ENCODE assay signal across 21 mouse cellular contexts in the genomic region with DNA sequence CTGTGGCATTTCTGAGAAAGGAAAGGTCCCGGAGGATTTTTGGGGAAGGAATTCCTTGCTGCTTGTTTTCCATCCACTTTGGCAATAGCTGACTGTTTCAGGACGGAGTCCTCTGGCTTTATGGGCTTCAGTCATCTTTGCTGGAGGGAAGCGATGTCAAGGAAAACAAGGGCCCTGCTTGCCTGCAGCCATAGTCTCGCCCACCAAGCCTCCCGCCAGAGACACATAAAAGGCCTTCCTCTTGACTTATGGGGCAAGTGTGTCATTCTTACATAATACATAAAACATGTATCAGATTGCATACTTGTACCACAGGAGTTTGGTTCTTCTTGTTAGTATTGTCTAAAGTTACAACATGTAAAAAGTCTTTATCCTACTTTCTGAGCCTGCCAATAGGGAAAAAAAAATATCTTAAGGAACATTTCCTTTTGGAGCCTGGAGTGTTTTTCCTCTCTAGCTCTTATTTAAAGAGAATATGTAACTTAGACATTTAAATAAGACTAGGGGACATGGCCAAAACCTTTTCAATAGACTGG. TPM values are rescaled to one million over a fixed set of nuclear protein-coding genes. Genes with fewer than 3 reads are reported as not detected.
DNase-seq lines count a peak whose midpoint lies in the region; ATAC-seq and TF ChIP-seq lines count a peak whose summit lies in the region.
"Had no signal": no experiment of that assay in that cellular context is flagged by ENCODE, and none has a peak within 500 bp of the region (broad histone marks: within the 10 kb centered on the region; RNA-seq: fewer than 3 reads in every experiment).

No protein-coding gene starts in this region.

- H3K27ac ChIP-seq in kidney, embryonic 14.5 days (ENCODE audit: low read depth, low read length) = 0 out of 2 replicates have a peak overlapping the region, but pooled peaks have one; percentile 65
- peak overlapping the region; percentile 58 for H3K27ac ChIP-seq in lung, postnatal 0 days (ENCODE audit: low read length)
- H3K27ac ChIP-seq in embryonic fibroblast, embryonic 13.5 days (ENCODE audit: insufficient read depth, low read length) = peak overlapping the region; percentile 64
- H3K27ac ChIP-seq in stomach, postnatal 0 days (replicated peaks) = 0 out of 2 replicates have a peak overlapping the region, but pooled peaks have one; percentile 30
- H3K27ac ChIP-seq: liver, embryonic 15.5 days; midbrain, embryonic 13.5 days had no signal

- no peak overlapping the region for H3K4me2 ChIP-seq in kidney, embryonic 14.5 days (replicated peaks; ENCODE audit: low read depth, low read length)
- no peak overlapping the region for H3K4me2 ChIP-seq in lung, postnatal 0 days (replicated peaks; ENCODE audit: low read depth, low read length)
- no peak overlapping the region for H3K4me2 ChIP-seq in stomach, postnatal 0 days (replicated peaks; ENCODE audit: low read depth)
- H3K4me2 ChIP-seq: heart, embryonic 11.5 days; liver, embryonic 15.5 days; midbrain, embryonic 13.5 days had no signal

- TF ChIP-seq POLR2A in lung, adult 2 months (IDR thresholded peaks at IDR 0.05; ENCODE audit: borderline replicate concordance, extremely low read depth, low read depth, low read length) = no peak
- TF ChIP-seq POLR2A in embryonic fibroblast, embryonic 13.5 days (IDR thresholded peaks at IDR 0.05; ENCODE audit: low read depth, low read length) = no peak

- no peak for TF ChIP-seq CTCF in lung, postnatal 0 days (IDR thresholded peaks at IDR 0.05)
- TF ChIP-seq CTCF in lung, adult 2 months (IDR thresholded peaks at IDR 0.05; ENCODE audit: insufficient read depth, low read length) = no peak
- TF ChIP-seq CTCF in embryonic fibroblast, embryonic 13.5 days (IDR thresholded peaks at IDR 0.05; ENCODE audit: borderline replicate concordance, insufficient read depth, low read length) = no peak
- no peak for TF ChIP-seq CTCF in stomach, postnatal 0 days (IDR thresholded peaks at IDR 0.05; ENCODE audit: low read depth)

- DNase-seq in kidney, postnatal 25 days = no peak
- no peak for DNase-seq in lung, postnatal 0 days (ENCODE audit: low spot score)
- DNase-seq in lung, adult 2 months = no peak
- DNase-seq in stomach, postnatal 0 days (ENCODE audit: low spot score) = no peak
- DNase-seq in heart, adult 11 months = no peak
- DNase-seq in embryo, embryonic 9.5 days (ENCODE audit: extremely low spot score) = no peak
- DNase-seq: adrenal gland, postnatal 10 days; cerebellum, adult 2 months; cerebellum, postnatal 25 days; gastrocnemius, postnatal 10 days; kidney, adult 9 months; liver; lung, postnatal 14 days had no signal

- H3K9ac ChIP-seq in kidney, embryonic 14.5 days (ENCODE audit: low read depth, low read length) = no peak overlapping the region
- no peak overlapping the region for H3K9ac ChIP-seq in lung, postnatal 0 days (replicated peaks; ENCODE audit: low read depth)
- no peak overlapping the region for H3K9ac ChIP-seq in stomach, postnatal 0 days (ENCODE audit: low read length)
- H3K9ac ChIP-seq: liver, embryonic 15.5 days; midbrain, embryonic 13.5 days had no signal

- no peaks in the 10 kb centered on the region for H3K9me3 ChIP-seq in kidney, embryonic 14.5 days (ENCODE audit: control insufficient read depth, low read length)
- no peaks in the 10 kb centered on the region for H3K9me3 ChIP-seq in lung, postnatal 0 days (ENCODE audit: low read length)
- no peaks in the 10 kb centered on the region for H3K9me3 ChIP-seq in stomach, postnatal 0 days (ENCODE audit: control insufficient read depth, low read length)
- H3K9me3 ChIP-seq: liver, embryonic 15.5 days; megakaryocyte, embryonic 14.5 days; midbrain, embryonic 13.5 days had no signal

- ATAC-seq in kidney, embryonic 14.5 days (ENCODE audit: low FRiP score, low TSS enrichment) = no peak
- peak; percentile 22; the same call in 1 of the 2 replicates for ATAC-seq in lung, postnatal 0 days
- no peak for ATAC-seq in stomach, postnatal 0 days (ENCODE audit: low FRiP score, low TSS enrichment)
- ATAC-seq: activated CD4-positive, CD25-positive, alpha-beta regulatory T cell, adult 4 months; forebrain, embryonic 14.5 days; midbrain, embryonic 13.5 days had no signal

- TF ChIP-seq EP300 in lung, postnatal 0 days (IDR thresholded peaks at IDR 0.05) = no peak
- no peak for TF ChIP-seq EP300 in stomach, postnatal 0 days (optimal IDR thresholded peaks at IDR 0.05)

- no peaks in the 10 kb centered on the region for H3K27me3 ChIP-seq in kidney, embryonic 14.5 days (ENCODE audit: control insufficient read depth, insufficient read depth, low read length)
- H3K27me3 ChIP-seq in lung, postnatal 0 days (replicated peaks; ENCODE audit: insufficient read depth, low read length) = no peaks in the 10 kb centered on the region
- no peaks in the 10 kb centered on the region for H3K27me3 ChIP-seq in stomach, postnatal 0 days (ENCODE audit: control insufficient read depth, insufficient read depth, low read length)
- H3K27me3 ChIP-seq: liver, embryonic 15.5 days; megakaryocyte, embryonic 14.5 days; midbrain, embryonic 13.5 days had no signal

- 36% methylated on average over 5 of the region's 5 CpGs for WGBS in kidney, embryonic 14.5 days
- WGBS in lung, postnatal 0 days = 47% methylated on average over 5 of the region's 5 CpGs
- 66% methylated on average over 5 of the region's 5 CpGs for WGBS in lung, adult 2 months
- WGBS in stomach, postnatal 0 days = 51% methylated on average over 5 of the region's 5 CpGs

- H3K36me3 ChIP-seq in kidney, embryonic 14.5 days (ENCODE audit: control insufficient read depth, insufficient read depth, low read length) = no peaks in the 10 kb centered on the region
- H3K36me3 ChIP-seq in lung, postnatal 0 days (ENCODE audit: insufficient read depth, low read length) = no peaks in the 10 kb centered on the region
- H3K36me3 ChIP-seq in stomach, postnatal 0 days (ENCODE audit: control insufficient read depth, insufficient read depth, low read length) = no peaks in the 10 kb centered on the region
- H3K36me3 ChIP-seq: liver, embryonic 15.5 days; midbrain, embryonic 13.5 days had no signal

- H3K4me1 ChIP-seq in kidney, embryonic 14.5 days (ENCODE audit: control insufficient read depth, insufficient read depth, low read length) = 0 out of 2 replicates have a peak, but pooled peaks cover 7% of the 10 kb centered on the region
- H3K4me1 ChIP-seq in lung, postnatal 0 days (ENCODE audit: insufficient read depth, low read depth, low read length) = peaks cover 5% of the 10 kb centered on the region; the same call in 1 of the 2 replicates
- no peaks in the 10 kb centered on the region; the same call in 1 of the 2 replicates for H3K4me1 ChIP-seq in lung, adult 2 months (ENCODE audit: control insufficient read depth, insufficient read depth, low read length)
- H3K4me1 ChIP-seq in embryonic fibroblast, embryonic 13.5 days (ENCODE audit: control insufficient read depth, insufficient read depth, low read length) = peaks cover 17% of the 10 kb centered on the region
- H3K4me1 ChIP-seq in stomach, postnatal 0 days (replicated peaks; ENCODE audit: control insufficient read depth, insufficient read depth) = no peaks in the 10 kb centered on the region
- H3K4me1 ChIP-seq: midbrain, embryonic 13.5 days had no signal

- no peak overlapping the region for H3K4me3 ChIP-seq in kidney, embryonic 14.5 days (ENCODE audit: low read length)
- H3K4me3 ChIP-seq in lung, postnatal 0 days (ENCODE audit: low read depth, low read length) = no peak overlapping the region
- no peak overlapping the region for H3K4me3 ChIP-seq in lung, adult 2 months (replicated peaks; ENCODE audit: extremely low read depth, low read depth, low read length)
- H3K4me3 ChIP-seq in embryonic fibroblast, embryonic 13.5 days (ENCODE audit: insufficient read depth, low read length) = no peak overlapping the region
- no peak overlapping the region for H3K4me3 ChIP-seq in stomach, postnatal 0 days (ENCODE audit: low read depth, low read length)
- H3K4me3 ChIP-seq: liver, embryonic 15.5 days; megakaryocyte, embryonic 14.5 days; midbrain, embryonic 13.5 days had no signal

RNA-seq across cellular contexts. Expression of gene Rad51b, which starts 49.2 kb away (rescaled TPM):
- polyA plus RNA-seq in kidney, embryonic 14.5 days (2014; fragmentation: Nextera tagmentation; extraction: Ambion mirVana) = 7.2 and 8.5 TPM in 2 replicates
- polyA plus RNA-seq in lung, postnatal 0 days (2015; fragmentation: Nextera tagmentation; extraction: Ambion mirVana) = 1.3 and 1.5 TPM in 2 replicates
- polyA plus RNA-seq in lung, adult 2 months (2012; rRNA removed) = 0.25 and 1.1 TPM in 2 replicates
- polyA plus RNA-seq in embryonic fibroblast, embryonic 13.5 days (2011; ENCODE audit: insufficient read length, low read depth, missing spikeins) = 2.7 and 4.0 TPM in 2 replicates
- 1.9 and 2.0 TPM in 2 replicates for polyA plus RNA-seq in stomach, postnatal 0 days (2015; fragmentation: Nextera tagmentation; extraction: Ambion mirVana)

RNA-seq across cellular contexts. Expression of gene Zfyve26, which starts 50.2 kb away (rescaled TPM):
- polyA plus RNA-seq in kidney, embryonic 14.5 days (2014; fragmentation: Nextera tagmentation; extraction: Ambion mirVana) = 12.8 and 19.4 TPM in 2 replicates
- polyA plus RNA-seq in lung, postnatal 0 days (2015; fragmentation: Nextera tagmentation; extraction: Ambion mirVana) = 7.0 and 8.0 TPM in 2 replicates
- polyA plus RNA-seq in lung, adult 2 months (2012; rRNA removed) = 20.1 and 21.7 TPM in 2 replicates
- 14.6 and 15.6 TPM in 2 replicates for polyA plus RNA-seq in embryonic fibroblast, embryonic 13.5 days (2011; ENCODE audit: insufficient read length, low read depth, missing spikeins)
- polyA plus RNA-seq in stomach, postnatal 0 days (2015; fragmentation: Nextera tagmentation; extraction: Ambion mirVana) = 3.7 and 4.6 TPM in 2 replicates
